Mouse (Mus musculus) left cerebral cortex, adult 9 months (tissue): ENCODE results near the gene Xirp2.
"Not testable (repeated sequence)": the region's sequence is repeated elsewhere in the genome, so short reads cannot be mapped to it uniquely, and the experiment has no call there.

Experiments
- DNase-seq, 2 experiments: peaks; one replicate each; pipeline ENCODE4 v3.0.0; 2022; ENCODE audit warnings: low spot score in 2 of 2

Xirp2 gene

DNA sequence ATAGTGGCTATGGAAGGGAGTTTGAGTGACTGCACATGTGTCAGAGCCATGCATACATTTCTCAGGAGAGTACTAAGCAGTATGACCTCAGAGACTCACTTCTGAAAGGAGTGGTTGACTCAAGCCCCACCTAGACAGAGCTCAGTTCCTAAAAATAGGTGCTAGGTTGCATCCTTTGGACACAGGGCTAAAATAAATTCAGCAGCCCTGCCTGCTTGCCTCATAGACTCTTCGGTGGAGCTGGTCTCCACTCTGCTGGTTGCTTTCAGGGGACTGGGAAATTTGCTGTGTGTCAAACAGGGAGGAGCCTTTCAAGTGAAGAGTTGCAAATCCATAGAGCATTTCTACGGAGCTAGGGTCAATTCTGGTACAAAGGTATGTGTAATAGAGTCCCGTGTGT is at the start of gene Xirp2:
TSS of gene Xirp2 (plus strand) at position 223 of the 400 bp plus-strand sequence.
- no peak for DNase-seq

GRCm38 (mm10) chr2:67413425-67413824 is 32.4 kb upstream of the Xirp2 start, which contains the start of gene Gm21830:
Gene Gm21830 (plus strand): TSS chr2:67413725.
- not testable (repeated sequence) for DNase-seq

- no peak for DNase-seq
These were observed 24.9 kb upstream of the Xirp2 start for GRCm38 (mm10) chr2:67420853-67421252.

DNA sequence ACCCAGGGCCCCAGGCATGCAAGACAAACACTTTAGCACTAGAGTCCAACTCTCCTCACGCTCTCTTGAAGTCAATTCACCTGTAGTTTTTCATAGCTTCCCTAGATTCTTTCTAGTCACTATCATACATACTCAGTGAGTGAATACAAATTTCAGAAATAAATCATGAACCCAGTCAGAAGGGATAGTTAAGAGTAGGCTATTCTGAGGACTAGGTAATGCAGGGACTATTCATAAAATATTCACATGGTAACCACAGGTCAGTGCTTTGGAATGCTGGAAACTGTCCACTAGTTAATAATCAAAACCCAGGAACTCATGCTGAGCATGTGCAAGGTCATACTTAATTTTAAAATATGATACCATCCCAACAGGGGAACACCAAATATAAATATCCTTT is 23.0 kb upstream of the Xirp2 start:
- no peak for DNase-seq

DNA sequence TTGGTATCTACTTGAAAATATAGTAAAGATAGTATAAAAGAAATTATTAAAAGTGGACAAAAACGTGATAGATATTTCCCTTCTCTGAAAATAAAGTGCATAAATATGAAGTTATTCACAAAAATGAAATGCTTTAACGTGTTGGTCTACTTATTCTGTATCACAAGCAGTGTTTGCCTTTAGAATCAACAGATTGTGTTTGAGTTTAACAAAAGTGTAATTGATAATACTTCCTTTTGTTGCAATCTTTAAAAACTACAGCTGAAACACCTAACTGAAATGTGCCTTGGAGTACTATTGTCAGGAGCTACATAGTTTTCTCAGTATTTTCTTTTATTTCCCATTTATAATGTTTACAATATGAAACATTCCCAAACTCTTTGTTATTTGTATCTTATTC is 12.7 kb upstream of the Xirp2 start, which contains the start of gene Gm26727:
TSS of gene Gm26727 (minus strand) at position 101 of the 400 bp plus-strand sequence.
- no peak for DNase-seq

- no peak for DNase-seq
These were observed 7.5 kb upstream of the Xirp2 start for GRCm38 (mm10) chr2:67438309-67438708.

DNA sequence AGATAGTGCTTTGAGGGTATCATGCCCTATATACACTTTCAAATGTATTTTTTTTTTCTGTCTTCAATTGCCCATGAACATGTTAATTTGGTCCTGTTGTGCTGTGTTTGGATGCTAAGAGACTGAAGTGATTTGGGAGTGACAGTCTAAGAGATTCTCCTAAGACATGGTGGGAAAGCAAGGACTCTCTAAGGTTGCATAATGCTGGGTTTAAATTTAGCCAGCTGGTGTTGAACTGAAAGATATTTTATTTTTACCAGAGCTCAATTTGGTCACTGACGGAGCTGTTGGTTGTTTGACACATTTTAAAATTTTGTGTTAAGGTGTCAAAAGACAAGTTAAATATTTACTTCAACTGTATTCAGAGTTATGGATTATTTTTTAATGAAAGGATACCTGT is 970 bp downstream of the Xirp2 start:
- peak in 1 of 2 experiments; percentile 3 for DNase-seq

DNA sequence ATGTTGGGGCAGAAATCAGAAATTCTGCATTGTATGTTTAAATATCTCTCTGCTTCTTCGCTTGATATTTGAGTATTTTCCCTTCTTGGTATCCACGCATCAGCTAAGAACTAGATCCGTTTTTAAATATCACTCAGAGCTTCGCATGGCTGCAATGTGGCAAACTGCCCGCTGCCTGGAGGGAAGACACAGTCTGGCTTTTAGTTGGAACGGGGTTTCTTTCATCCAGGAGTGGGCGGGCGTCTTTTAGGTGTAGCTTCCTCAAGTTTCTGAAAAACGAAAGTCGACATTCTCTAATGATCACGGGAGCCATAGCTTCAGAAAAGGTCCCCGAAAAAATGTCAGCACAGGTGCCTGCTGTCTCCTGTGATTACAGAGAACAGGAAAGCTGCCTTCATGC is 1.4 kb downstream of the Xirp2 start:
- DNase-seq = peak in 1 of 2 experiments; percentile 31

DNA sequence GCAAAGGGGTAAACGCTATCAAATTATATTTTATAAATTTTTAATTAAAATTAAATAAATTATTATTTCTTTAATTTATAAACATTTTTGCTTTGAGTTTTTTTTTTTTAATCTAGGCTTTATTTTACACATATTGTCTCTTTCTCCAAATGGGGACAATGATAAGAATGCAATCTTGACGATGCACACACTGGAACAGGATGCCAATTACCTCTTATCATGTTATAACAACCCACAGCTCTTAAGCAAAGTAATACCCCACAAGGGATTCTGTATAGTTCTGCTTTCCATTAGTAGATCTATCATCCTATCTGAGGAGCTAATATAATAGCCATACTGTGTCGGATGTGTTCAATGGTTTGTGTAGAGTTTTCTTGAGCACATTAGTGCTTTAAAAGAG is 15.1 kb downstream of the Xirp2 start:
- DNase-seq = no peak

DNA sequence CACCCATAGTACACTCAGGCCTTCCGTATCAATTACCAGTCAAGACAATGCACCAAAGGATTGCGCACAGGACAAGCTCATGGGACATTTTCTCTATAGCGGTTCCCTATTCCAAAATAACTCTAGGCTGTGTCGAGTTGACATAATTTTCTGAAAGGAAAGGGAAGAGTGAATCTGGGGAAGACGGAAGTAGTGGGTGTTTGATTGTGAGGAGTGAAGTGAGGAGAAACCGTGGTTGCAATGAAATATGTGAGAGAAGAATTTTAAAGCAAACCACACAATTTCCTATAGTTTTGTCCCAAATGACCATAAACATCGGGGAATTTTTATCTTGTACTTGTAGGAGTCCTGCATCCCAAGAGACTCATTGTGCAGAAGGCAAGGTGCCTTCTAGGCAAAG is 21.2 kb downstream of the Xirp2 start:
- DNase-seq = no peak

DNA sequence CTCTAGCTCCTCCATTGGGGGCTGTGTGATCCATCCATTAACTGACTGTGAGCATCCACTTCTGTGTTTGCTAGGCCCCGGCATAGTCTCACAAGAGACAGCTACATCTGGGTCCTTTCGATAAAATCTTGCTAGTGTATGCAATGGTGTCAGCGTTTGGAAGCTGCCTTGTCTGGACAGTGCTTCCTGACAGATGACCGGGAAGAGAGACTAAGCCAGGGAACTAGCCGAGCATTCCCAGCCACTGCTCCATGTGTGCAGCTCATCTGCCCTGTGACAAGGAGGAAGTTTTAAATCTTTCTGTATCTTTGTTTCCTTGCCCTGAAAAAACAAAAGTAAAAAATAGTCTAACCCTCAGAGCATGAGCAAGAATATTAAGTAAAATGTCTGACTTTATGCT is 24.2 kb downstream of the Xirp2 start:
- not testable (repeated sequence) for DNase-seq

- DNase-seq = peak in 1 of 2 experiments; percentile 45
These were observed 32.0 kb downstream of the Xirp2 start for GRCm38 (mm10) chr2:67477753-67478152.

GRCm38 (mm10) chr2:67481051-67481450 is 35.2 kb downstream of the Xirp2 start:
- DNase-seq = no peak

DNA sequence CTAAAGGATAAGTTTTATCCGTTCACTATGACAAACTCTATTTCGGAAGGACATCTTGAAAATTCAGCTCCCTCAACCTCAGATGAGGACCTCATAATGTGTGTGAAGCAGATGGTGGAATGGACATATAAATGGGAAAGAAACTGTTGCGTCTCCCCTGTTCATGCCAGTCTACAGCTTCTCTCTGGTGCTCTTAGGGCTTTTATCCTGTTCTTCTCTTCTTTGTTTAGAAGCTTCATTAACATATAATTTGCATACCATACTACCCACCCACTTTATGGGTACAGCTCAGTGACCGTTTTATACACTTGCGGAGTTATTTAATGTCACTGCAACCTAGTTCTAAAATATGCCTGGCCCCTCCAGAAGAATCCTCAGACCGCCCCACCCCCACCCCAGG is 40.9 kb downstream of the Xirp2 start:
- no peak for DNase-seq

DNA sequence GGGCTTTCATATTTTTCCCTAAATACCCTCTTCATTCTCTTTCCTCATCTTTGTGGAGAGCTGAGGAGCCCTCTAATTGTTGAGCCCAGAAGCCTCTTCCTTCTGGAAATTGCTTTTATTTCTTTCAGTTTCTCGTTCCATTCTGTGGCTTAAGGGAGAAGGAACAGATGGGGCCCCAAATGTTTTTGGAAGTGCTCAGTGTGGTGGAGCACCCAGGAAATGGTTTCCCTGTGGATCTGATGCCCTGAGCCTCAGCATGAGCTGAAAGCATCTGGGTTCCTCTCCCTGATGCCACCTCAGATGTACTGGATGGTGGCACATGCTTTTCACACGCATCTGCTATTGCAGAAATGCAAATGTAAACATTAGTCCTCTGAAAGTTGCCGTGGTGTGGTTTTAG is 41.4 kb downstream of the Xirp2 start:
- DNase-seq = peak; percentile 11 to 59

DNA sequence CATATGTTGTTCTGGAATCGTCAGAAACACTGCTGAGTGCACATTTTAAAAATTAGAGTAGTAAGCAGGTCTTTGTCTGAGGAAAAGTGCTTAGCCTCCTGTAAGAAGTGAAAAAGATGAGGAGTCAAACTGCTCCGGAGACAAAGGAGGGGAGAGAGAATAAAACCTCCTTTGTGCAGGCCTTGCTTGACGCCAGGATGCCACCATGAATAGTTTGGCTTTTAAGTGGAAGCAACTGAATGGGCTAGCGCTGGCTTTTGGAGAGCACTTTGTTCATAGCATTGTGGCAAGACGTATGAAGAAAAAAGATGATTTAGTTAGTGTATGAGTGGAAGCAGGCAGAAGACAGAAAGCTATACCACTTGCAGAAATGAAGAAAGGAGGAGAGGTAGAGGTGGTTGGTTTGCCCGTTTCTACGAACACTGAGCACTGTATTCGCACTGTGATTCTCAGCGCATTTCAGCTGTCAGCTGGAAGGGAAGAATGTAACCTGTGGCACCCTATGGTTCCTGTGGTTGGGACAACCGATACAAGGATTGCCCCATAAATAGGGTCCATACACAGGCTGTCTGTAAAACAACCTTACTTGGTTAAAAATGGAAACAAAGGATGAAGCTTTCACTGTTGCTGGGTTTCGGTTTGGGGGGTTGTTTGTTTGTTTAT is 42.8 kb downstream of the Xirp2 start:
- DNase-seq = no peak

GRCm38 (mm10) chr2:67489128-67489492 is 43.3 kb downstream of the Xirp2 start:
- no peak for DNase-seq

- DNase-seq = no peak
These were observed 59.7 kb downstream of the Xirp2 start for GRCm38 (mm10) chr2:67505457-67505856.

GRCm38 (mm10) chr2:67516405-67516804 is 70.6 kb downstream of the Xirp2 start:
- peak; percentile 20 to 37 for DNase-seq

DNA sequence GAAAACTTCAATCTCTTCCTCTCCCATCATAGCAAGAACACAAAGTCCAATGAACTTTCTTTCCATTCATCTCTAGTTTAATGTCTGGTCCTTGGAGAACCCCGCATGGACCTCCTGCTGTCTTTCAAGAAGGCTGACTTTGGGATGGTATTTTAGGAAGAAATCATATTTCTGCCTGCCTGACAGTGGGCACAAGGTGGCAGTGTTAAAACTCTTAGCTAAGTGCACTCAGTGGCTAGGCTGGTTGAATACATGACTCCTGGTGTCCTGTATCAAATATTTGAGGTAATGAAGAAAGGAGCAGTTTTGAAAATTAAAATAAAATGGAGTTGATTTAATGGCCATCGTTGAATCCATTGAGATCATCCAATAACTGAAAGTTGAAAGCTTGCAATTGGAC is 89.5 kb downstream of the Xirp2 start:
- DNase-seq = peak in 1 of 2 experiments; percentile 16

DNA sequence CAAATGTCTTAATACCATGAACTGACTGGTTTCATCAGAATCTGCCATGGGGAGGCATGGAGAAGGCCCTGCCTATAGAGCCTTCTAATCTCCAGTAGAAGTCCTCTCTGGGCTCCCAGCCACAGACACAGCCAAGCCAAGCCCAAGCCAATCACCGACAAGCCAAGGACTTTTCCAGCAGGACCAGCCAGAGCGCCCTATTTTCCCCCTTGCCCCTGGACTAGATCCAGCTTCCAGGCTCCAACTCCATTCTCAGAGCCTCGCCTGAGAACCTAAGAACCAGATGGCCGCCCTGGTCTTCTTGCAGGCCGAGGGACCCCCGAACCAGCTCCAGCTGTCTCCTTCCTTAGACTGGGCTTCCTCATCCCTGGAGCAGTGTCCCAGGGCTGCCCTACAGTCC is 93.6 kb downstream of the Xirp2 start:
- no peak for DNase-seq

DNA sequence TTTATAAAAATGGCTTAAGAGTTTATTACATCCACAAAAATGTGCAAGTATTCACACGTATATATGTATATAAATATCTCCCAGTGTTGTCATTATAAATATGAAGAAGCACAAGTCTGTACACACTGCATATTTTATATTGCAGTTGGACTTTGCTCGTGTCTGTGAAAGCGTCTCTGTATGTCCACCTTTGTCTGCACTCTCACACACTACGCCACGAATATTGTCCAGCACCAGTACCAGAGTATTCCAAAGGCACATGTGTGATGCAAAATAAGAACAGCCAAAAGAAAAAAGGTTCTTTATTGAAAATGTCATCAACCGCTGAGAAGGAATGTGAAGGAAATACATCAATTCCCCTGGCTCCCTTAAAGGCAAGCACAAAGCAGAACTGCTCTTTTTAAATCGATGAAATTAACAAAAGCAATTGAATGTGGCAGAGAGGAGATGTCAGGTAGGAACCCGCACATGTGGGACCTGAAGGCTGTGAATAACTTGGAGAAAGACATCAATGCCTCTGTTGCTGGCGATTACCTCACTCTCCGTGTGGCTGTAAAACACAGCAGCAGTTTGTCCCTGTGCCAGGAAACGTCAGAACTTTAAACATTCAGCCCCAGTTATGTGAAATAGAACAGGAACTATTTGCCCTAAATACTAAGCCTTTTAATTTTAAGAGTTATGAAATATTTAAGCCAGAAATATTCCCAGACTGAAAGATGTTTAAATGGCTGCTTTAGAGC is 96.3 kb downstream of the Xirp2 start:
- DNase-seq = no peak

DNA sequence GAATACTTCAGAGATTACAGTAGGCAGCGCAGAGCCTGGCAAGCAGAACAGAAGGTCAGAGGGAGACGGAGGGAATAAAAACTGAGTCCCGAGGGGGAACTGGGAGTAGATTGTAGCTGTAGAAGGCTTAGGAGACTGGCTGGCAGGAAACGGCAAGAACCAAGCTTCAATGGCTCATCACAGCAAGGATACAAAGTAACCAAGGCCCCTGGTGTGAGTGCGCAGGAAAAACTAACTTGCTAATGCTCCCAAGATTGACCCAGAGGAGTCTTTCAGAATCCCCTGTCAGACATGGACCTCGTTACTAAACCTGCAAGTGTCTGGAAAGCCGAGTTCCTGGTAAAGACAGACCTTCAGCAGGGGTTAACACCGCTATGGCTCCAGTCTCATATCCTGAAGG is 98.6 kb downstream of the Xirp2 start:
- no peak for DNase-seq
